Mouse (Mus musculus) heart, adult 8-10 months (tissue): ENCODE measurements at regions not wholly inside any gene's neighbourhood (a gene's known extent, or its start where the extent isn't known, plus 50 kb on each side); places are given as distances from the start of the nearest gene placed in this dataset.
"Not testable (repeated sequence)": the region's sequence is repeated elsewhere in the genome, so short reads cannot be mapped to it uniquely, and the experiment has no call there.

ENCODE experiments used
- DNase-seq: peaks from one replicate; pipeline ENCODE4 v3.0.0; 2022; ENCODE audit warnings: low spot score

DNA sequence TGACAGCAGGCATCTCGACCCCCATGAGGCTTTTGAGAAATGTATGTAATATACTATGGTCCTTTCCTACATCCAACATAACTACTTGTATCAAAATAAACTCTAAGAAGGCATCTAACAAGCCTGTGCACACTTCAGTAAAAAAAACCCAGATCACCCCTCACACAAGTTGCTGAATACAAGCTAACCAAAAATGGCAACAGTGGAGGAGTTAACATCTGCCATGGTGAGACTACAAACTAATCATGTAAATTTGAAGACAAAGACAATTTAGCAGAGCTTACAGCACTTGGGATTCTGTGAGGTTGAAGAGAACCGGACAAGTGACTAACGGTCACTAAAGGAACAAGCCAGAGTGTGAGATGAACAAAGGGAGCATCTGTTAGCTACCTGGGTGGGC, 380.6 kb upstream of the Ngly1 start:
- DNase-seq = no peak

DNA sequence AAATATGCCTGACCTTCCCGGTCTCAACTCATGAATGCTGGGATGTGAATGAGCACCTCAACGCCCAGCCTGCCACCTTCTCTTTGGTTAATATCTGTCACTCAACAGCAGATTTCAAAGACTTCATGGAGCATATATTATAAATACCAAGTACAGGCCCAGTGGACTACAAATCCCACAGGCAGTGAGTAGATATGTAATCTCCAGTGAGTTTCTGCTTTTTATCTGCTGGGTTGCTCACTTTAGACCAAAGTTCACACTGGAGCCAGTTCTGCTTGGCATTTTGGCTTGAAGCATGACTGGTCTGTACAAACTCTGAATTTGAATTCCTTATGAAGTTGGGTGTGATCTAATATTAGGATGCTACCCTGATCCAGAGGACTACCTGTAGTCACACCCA, 377.1 kb upstream of the Ngly1 start:
- DNase-seq = no peak

DNA sequence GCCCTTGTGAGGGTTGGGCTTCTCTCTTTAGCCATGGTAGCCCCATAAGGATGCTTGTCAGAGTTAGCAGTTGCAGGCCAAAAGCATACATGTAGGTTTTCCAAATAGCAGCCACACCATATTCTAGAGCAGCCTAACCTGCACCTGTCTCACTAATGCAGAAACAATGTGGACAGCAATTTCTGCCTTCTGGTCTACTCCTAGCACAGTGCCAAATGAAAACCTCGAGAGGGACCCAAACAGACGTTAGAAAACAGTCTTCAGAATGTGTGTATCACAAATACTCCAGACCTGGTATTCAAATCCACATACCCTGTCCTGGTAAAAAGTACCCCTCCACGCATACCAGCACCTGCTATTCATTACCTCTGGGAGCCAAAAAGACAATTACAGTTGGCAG, 368.9 kb upstream of the Ngly1 start:
- DNase-seq = no peak

DNA sequence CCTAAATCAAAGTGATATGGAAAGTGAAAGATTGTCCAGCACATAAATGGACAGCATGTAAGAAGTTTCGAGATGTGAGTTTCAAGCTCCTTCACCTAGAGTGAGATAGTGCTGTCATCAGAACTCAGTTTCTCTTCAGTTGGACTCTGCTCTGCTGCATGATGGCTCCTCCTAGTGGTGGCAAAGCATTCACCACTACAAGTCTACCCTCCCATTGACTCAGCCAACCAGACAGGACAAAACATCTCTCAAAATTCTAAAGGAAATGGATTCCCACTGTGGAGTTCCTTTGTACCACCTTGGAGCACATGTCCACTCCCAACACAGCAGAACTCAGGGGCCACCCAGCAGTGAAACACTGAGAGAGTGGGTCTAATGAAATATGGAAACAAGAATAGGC, 367.8 kb upstream of the Ngly1 start:
- DNase-seq = peak; percentile 40

DNA sequence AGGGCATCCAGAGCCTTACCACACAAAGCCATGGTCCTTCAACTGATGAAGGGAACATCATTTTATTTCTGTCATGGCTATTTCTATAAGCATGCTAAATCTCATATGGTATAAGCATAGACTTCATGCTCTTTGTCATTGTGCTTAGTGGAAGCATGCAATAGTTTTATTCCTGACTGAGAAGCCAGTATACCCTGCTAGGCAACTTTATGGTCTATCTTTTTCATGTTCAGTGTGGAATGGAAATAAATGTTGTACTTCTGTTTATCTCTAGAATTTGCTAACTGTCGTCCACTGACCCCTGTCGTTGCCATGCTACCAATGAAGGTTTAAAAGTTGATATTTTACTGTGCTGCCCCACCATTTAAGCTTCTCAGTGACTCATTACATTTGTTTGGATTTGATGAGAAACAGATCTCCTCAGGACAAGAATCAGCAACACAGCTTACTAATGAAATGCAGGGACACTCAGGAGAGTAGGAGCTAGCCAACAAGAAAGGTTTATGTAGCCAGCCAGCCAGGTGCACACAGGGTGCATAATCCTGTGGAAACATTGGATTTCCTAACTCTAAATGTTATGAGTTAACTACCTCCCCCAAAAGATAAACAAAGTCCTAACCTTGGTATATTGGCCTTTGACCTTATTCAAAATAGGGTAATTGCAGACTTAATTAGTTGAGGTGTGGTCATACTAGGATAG, 364.3 kb upstream of the Ngly1 start:
- no peak for DNase-seq

DNA sequence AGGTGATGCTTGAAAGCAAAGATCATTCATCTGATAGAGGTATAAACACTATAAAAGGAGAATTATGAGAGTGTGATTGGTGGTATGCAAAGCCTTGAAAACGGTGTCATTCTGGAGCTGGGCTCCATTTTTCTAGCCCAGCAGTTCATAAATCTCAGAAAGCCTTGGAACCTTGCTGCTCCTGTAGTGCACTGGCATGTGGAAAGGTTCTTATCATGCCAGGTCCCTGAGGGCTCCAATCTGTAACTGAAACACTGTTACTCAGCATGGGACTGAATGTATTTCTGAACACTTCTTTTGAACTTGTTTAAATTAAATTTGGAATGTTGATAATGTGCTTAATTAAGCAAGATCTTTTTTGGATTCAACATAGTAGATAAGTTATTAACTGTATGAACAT, 352.0 kb upstream of the Ngly1 start:
- no peak for DNase-seq

GRCm38 (mm10) chr14:15906429-15906828, 342.7 kb upstream of the Ngly1 start:
- not testable (repeated sequence) for DNase-seq

GRCm38 (mm10) chr14:15913206-15913605, 335.9 kb upstream of the Ngly1 start:
- not testable (repeated sequence) for DNase-seq

GRCm38 (mm10) chr14:15914176-15914575, 334.9 kb upstream of the Ngly1 start:
- no peak for DNase-seq

GRCm38 (mm10) chr14:15924676-15925075, 324.4 kb upstream of the Ngly1 start:
- not testable (repeated sequence) for DNase-seq

DNA sequence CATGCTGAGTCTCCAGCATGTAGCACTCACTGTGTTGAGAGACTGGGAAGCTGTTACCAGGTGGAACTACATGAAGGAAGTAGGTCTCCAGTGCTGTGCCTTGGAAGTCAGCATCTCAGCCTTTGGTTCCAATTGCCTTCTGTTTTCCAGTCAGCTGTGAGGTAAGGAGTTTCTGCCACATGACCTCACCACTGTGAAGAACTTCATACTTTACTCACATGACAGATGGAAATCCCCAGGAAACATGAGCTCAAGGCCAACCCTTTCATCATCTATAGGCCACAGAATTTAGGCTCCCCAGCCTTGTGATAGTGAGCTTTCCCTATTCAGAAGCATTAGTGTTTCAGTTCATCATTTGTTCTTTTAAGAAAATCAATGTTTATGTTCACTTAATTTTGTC, 314.4 kb upstream of the Ngly1 start:
- DNase-seq = no peak

DNA sequence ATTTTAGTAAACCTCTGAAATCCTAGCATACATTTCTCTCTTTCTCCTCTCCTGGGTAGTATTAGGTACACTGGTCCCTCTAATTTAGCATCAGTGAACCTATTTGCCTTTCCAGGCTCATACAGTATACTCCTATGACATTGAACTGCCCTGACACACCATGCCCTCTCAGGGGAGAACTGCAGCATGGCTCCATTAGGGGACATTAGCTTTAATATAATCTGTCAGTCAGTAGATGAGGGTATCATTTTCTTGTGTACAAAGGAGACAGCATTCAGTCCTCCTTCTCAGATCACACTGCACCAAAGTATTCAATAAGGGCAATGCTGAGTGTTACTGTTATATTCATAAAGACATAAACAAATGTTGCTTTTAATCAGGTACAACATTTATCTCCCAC, 278.8 kb upstream of the Ngly1 start:
- no peak for DNase-seq

DNA sequence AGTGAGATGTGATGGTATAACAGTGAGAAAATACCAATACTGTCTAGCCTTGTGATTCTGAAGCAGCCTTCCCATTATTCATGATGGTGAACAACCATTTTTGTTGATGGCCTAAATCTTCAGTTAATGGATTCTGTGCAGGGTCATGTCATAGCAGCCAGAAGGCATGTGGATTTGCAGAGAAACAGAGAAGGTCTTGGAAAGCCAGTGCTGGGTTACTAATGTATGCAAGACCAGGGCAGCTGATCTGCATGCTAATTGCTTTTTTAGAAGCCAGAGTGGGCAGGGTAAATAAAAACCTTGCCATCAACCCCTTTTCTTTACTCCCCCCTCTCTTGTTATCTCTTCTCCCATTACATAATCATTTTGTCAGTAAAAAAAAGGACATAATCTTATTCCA, 278.3 kb upstream of the Ngly1 start:
- DNase-seq = no peak

- no peak for DNase-seq
Measured at GRCm38 (mm10) chr14:15971306-15971705, 277.8 kb upstream of the Ngly1 start.

GRCm38 (mm10) chr14:15977366-15977765, 271.7 kb upstream of the Ngly1 start:
- DNase-seq = no peak

DNA sequence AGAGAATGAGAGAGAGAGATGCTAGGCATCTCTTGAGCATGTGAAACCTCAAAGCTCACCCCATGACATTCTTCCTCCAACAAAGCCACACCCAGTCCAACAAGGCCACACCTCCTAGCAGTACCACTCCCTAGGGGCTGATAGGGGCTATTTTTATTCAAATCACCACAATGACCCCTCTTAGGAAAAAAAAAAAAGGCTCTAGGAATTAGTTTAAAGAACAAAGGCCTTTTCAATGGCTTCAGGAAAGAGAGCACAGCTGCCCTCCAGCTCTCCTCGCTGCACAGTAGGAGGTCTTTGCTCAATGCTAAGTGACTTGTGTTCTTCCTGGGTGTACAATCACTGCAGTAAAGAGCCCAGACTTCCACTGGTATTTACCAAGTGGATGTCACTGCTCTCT, 270.8 kb upstream of the Ngly1 start:
- no peak for DNase-seq

- no peak for DNase-seq
Measured at GRCm38 (mm10) chr14:16005409-16005808, 243.7 kb upstream of the Ngly1 start.

DNA sequence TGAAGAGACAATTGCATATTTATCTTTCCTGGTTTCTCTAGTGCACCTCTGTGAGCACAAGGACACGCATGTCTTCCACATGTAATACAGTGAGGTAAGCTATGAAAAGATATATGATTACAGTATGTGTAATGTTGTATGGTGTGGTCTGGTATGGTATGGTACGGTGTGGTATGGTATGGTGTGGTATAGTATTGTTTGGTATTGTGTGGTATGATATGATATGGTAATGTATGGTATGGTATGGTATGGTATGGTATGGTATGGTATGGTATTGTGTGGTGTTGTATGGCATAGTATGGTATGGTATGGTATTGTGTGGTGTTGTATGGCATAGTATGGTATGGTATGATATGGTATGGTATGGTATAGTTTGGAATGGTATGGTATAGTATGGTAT, 242.1 kb upstream of the Ngly1 start:
- no peak for DNase-seq

DNA sequence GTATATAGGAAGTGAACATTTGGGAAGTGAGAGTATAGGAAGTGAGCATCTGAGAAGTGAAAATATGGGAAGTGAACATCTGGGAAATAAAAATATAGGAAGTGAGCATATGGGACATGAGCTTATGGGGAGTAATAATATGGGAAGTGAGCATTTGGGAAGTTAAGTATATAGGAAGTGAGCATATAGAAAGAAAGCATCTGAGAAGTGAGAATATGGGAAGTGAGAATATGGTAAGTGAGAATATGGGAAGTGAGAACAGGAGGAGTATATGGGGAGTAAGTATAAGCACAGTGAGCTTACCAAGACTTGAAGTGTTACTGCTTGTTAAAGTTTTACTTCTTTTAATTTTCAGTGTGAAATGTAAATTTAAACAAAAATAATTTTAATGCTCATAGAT, 239.3 kb upstream of the Ngly1 start:
- no peak for DNase-seq

DNA sequence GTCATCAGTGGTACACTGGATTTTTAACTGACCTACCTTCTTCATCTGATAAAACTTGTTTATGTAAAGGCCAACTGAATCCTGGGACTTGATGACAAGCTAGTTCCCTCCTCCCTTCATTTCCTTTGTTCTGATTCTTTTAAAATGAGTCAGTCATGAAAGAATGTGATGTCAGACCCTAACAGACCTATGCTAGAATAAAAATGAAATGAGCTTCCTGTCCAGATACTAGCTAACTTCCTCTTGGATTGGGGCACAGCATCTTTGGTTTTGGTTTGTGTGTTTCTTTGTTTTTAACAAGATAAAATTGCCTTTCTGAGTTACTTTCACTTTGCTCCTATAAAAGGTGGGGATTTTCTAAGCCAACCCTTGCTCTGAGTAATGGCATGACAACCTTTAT, 225.2 kb upstream of the Ngly1 start:
- DNase-seq = no peak

DNA sequence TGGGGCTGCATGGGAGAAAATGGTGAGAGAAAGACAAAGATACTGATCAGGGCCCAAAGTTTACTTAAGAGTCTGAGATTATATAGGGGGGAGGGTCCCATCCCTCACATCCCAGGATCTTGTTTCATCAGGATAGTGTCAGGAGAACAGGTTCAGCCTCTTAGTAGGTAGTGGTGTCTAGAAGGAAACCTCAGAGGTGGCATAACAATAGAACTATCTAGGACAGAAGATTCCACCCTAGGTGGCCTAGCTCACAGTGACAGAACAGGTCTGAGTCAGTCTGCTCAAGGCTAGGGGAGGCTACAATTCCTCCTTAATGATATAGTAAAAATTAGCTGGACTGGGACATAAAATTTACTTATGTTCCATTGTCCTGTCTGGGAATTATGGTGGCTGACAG, 211.3 kb upstream of the Ngly1 start:
- DNase-seq = no peak

DNA sequence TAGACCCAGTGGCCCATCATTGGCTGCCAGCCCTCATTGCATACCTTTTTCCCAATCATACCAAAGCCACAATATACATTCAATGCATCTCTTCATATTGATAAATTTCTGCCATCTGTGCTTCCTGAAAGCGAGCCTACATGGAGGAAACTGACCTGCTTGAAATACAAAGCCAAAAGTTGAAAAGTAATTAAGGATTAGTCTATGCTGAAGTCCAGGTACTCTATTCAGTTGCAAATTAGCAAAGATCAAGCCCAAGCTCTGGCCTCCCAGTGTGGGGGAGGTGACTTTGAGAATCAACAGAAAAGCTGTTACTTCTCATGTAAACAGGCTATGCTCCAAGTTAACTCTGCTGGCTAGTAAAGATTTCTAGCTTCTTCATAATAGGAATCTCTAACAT, 210.7 kb upstream of the Ngly1 start:
- DNase-seq = no peak

- no peak for DNase-seq
Measured at GRCm38 (mm10) chr14:16044466-16044865, 204.6 kb upstream of the Ngly1 start.

DNA sequence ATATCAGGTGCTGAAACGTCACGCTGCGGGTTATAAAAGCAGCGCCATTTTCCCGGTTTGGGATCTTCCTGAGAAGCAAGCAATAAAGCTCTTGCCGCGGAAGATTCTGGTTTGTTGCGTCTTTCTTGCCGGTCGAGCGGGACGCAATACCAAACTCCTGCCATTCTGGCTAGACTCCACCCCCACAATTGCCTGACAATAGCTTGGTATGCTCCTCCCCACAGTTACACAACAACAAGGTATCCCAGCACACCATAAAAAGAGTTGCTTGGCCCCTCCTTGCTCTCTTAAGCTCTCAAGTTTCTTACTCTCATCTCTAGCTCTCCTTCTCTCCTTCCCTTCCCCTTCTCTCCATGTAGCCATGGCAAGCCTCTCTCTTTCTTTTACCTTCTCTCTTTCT, 176.5 kb upstream of the Ngly1 start:
- DNase-seq = not testable (repeated sequence)
